Mouse (Mus musculus) right cerebral cortex, adult 2 months (tissue): ENCODE measurements around the gene Wfdc3.

Source experiments
- DNase-seq, 2 experiments: peaks; one replicate each; pipeline ENCODE4 v3.0.0; 2021 to 2022; ENCODE audit warnings: low spot score in 2 of 2

The Wfdc3 gene

GRCm38 (mm10) chr2:164745843-164746479, at the start of gene Wfdc3, which contains the start of gene Dnttip1:
TSS of gene Wfdc3 (minus strand) at chr2:164745931.
TSS of gene Dnttip1 (plus strand) at chr2:164745983.
- peak; percentile 94 to 95 for DNase-seq

- peak; percentile 87 to 89 for DNase-seq
Measured at GRCm38 (mm10) chr2:164794293-164794692, 48.6 kb upstream of the Wfdc3 start.

GRCm38 (mm10) chr2:164793772-164794171, 48.0 kb upstream of the Wfdc3 start:
- no peak for DNase-seq

- DNase-seq, result peak; percentile 66 to 73
Measured at GRCm38 (mm10) chr2:164793236-164793635, 47.5 kb upstream of the Wfdc3 start.

- DNase-seq, result no peak
Measured at GRCm38 (mm10) chr2:164792400-164793190, 46.9 kb upstream of the Wfdc3 start.

GRCm38 (mm10) chr2:164791841-164792261, 46.1 kb upstream of the Wfdc3 start:
- DNase-seq, result no peak

GRCm38 (mm10) chr2:164790451-164790850, 44.7 kb upstream of the Wfdc3 start:
- DNase-seq, result no peak

- no peak for DNase-seq
Measured at GRCm38 (mm10) chr2:164788411-164788810, 42.7 kb upstream of the Wfdc3 start.

- DNase-seq, result no peak
Measured at GRCm38 (mm10) chr2:164787779-164788178, 42.0 kb upstream of the Wfdc3 start.

GRCm38 (mm10) chr2:164787032-164787431, 41.3 kb upstream of the Wfdc3 start:
- no peak for DNase-seq

- DNase-seq, result no peak
Measured at GRCm38 (mm10) chr2:164786388-164786885, 40.7 kb upstream of the Wfdc3 start.

GRCm38 (mm10) chr2:164785481-164786387, 40.0 kb upstream of the Wfdc3 start, which contains the start of gene Snx21:
TSS of gene Snx21 (plus strand) at chr2:164785823.
- DNase-seq, result peak; percentile 85 to 86

GRCm38 (mm10) chr2:164784869-164785420, 39.2 kb upstream of the Wfdc3 start:
- DNase-seq, result no peak

- no peak for DNase-seq
Measured at GRCm38 (mm10) chr2:164783926-164784581, 38.3 kb upstream of the Wfdc3 start.

- no peak for DNase-seq
Measured at GRCm38 (mm10) chr2:164781876-164782275, 36.1 kb upstream of the Wfdc3 start.

- DNase-seq, result no peak
Measured at GRCm38 (mm10) chr2:164779481-164780086, 33.9 kb upstream of the Wfdc3 start, which contains the start of gene Tnnc2. TSS of gene Tnnc2 (minus strand) at chr2:164779967.

- DNase-seq, result no peak
Measured at GRCm38 (mm10) chr2:164778809-164779208, 33.1 kb upstream of the Wfdc3 start.

- DNase-seq, result no peak
Measured at GRCm38 (mm10) chr2:164778015-164778287, 32.2 kb upstream of the Wfdc3 start.

GRCm38 (mm10) chr2:164777246-164778014, 31.7 kb upstream of the Wfdc3 start:
- DNase-seq, result no peak

GRCm38 (mm10) chr2:164776801-164777200, 31.1 kb upstream of the Wfdc3 start:
- DNase-seq, result no peak
